Mouse (Mus musculus): ENCODE measurements around the gene Gm20388. TPM values are rescaled to one million over a fixed set of nuclear protein-coding genes. Genes with fewer than 3 reads are reported as not detected.

Gm20388 gene
- polyA plus RNA-seq, 1 experiment from 2014 or later = 7.4 TPM

- H3K9ac ChIP-seq = no peak overlapping the region
- no peak for ATAC-seq (replicated peaks; ENCODE audit: low FRiP score)
- 31% methylated on average over 4 of the region's 4 CpGs for WGBS
Observed at GRCm38 (mm10) chr8:120051006-120051405, 140.4 kb downstream of the Gm20388 start.

GRCm38 (mm10) chr8:120051908-120052307 is 141.3 kb downstream of the Gm20388 start:
- Histone ChIP-seq H3K27ac (no peak overlapping the region), H3K9ac (no peak overlapping the region), H3K27me3 (no peaks in the 10 kb centered on the region), H3K36me3 (no peaks in the 10 kb centered on the region), H3K4me2 (no peak overlapping the region), H3K4me3 (replicated peaks) (no peak overlapping the region), H3K9me3 (replicated peaks) (no peaks in the 10 kb centered on the region; the same call in 1 of the 2 replicates), H3K4me1 (peaks cover 12% of the 10 kb centered on the region)
- 94% methylated on average over 4 of the region's 4 CpGs for WGBS
- ATAC-seq (replicated peaks; ENCODE audit: low FRiP score) = no peak

More at GRCm38 (mm10) chr8:120051006-120051405, 140.4 kb downstream of the Gm20388 start:
- Histone ChIP-seq H3K27me3 (no peaks in the 10 kb centered on the region), H3K4me2 (no peak overlapping the region), H3K27ac (no peak overlapping the region), H3K36me3 (no peaks in the 10 kb centered on the region), H3K4me1 (peaks cover 21% of the 10 kb centered on the region), H3K9me3 (replicated peaks) (no peaks in the 10 kb centered on the region), H3K4me3 (replicated peaks) (no peak overlapping the region)

- Histone ChIP-seq H3K9me3 (replicated peaks) (no peaks in the 10 kb centered on the region; the same call in 1 of the 2 replicates), H3K36me3 (no peaks in the 10 kb centered on the region), H3K4me1 (peaks cover 8% of the 10 kb centered on the region; the same call in 1 of the 2 replicates), H3K9ac (no peak overlapping the region), H3K27me3 (no peaks in the 10 kb centered on the region), H3K4me3 (replicated peaks) (no peak overlapping the region), H3K27ac (no peak overlapping the region), H3K4me2 (no peak overlapping the region)
- ATAC-seq (replicated peaks; ENCODE audit: low FRiP score) = no peak
- WGBS = 72% methylated on average over 8 of the region's 8 CpGs
Observed at GRCm38 (mm10) chr8:120052318-120052717, 141.7 kb downstream of the Gm20388 start.

- H3K4me2 ChIP-seq = no peak overlapping the region
- no peaks in the 10 kb centered on the region; the same call in 1 of the 2 replicates for H3K9me3 ChIP-seq (replicated peaks)
- no peak overlapping the region for H3K9ac ChIP-seq
- no peaks in the 10 kb centered on the region for H3K27me3 ChIP-seq
- no peak for ATAC-seq (replicated peaks; ENCODE audit: low FRiP score)
- 87% methylated on average over 3 of the region's 3 CpGs for WGBS
- 0 out of 2 replicates have a peak, but pooled peaks cover 7% of the 10 kb centered on the region for H3K4me1 ChIP-seq
- H3K4me3 ChIP-seq (replicated peaks) = no peak overlapping the region
- no peak overlapping the region for H3K27ac ChIP-seq
- no peaks in the 10 kb centered on the region for H3K36me3 ChIP-seq
Observed at GRCm38 (mm10) chr8:120054833-120055232, 144.2 kb downstream of the Gm20388 start.

- H3K4me1 ChIP-seq = no peaks in the 10 kb centered on the region
- H3K27ac ChIP-seq = no peak overlapping the region
- no peaks in the 10 kb centered on the region for H3K27me3 ChIP-seq
- no peak for ATAC-seq (replicated peaks; ENCODE audit: low FRiP score)
- 86% methylated on average over 2 of the region's 2 CpGs for WGBS
- H3K4me2 ChIP-seq = no peak overlapping the region
- H3K9me3 ChIP-seq (replicated peaks) = no peaks in the 10 kb centered on the region; the same call in 1 of the 2 replicates
- H3K36me3 ChIP-seq = no peaks in the 10 kb centered on the region
- H3K9ac ChIP-seq = no peak overlapping the region
- H3K4me3 ChIP-seq (replicated peaks) = no peak overlapping the region
Observed at GRCm38 (mm10) chr8:120057078-120057477, 146.4 kb downstream of the Gm20388 start.

- Histone ChIP-seq H3K36me3 (no peaks in the 10 kb centered on the region), H3K9ac (no peak overlapping the region), H3K4me3 (replicated peaks) (no peak overlapping the region), H3K27me3 (no peaks in the 10 kb centered on the region), H3K4me2 (no peak overlapping the region), H3K27ac (no peak overlapping the region), H3K4me1 (peaks cover 3% of the 10 kb centered on the region), H3K9me3 (replicated peaks) (no peaks in the 10 kb centered on the region)
- 87% methylated on average over 14 of the region's 14 CpGs for WGBS
- no peak for ATAC-seq (replicated peaks; ENCODE audit: low FRiP score)
Observed at GRCm38 (mm10) chr8:120062742-120063141, 152.1 kb downstream of the Gm20388 start.

GRCm38 (mm10) chr8:120063326-120063725 is 152.7 kb downstream of the Gm20388 start:
- no peak overlapping the region for H3K4me3 ChIP-seq (replicated peaks)
- 71% methylated on average over 3 of the region's 3 CpGs for WGBS
- H3K36me3 ChIP-seq = no peaks in the 10 kb centered on the region
- no peak overlapping the region for H3K9ac ChIP-seq
- H3K27me3 ChIP-seq = no peaks in the 10 kb centered on the region
- no peaks in the 10 kb centered on the region for H3K9me3 ChIP-seq (replicated peaks)
- no peak overlapping the region for H3K27ac ChIP-seq
- H3K4me1 ChIP-seq = peaks cover 9% of the 10 kb centered on the region
- ATAC-seq (replicated peaks; ENCODE audit: low FRiP score) = no peak
- no peak overlapping the region for H3K4me2 ChIP-seq

- peaks cover 12% of the 10 kb centered on the region for H3K4me1 ChIP-seq
- no peak overlapping the region for H3K9ac ChIP-seq
- H3K9me3 ChIP-seq (replicated peaks) = no peaks in the 10 kb centered on the region
- no peak overlapping the region for H3K27ac ChIP-seq
- H3K4me3 ChIP-seq (replicated peaks) = no peak overlapping the region
- WGBS = 92% methylated on average over 8 of the region's 8 CpGs
- H3K27me3 ChIP-seq = no peaks in the 10 kb centered on the region
- ATAC-seq (replicated peaks; ENCODE audit: low FRiP score) = no peak
- no peak overlapping the region for H3K4me2 ChIP-seq
- no peaks in the 10 kb centered on the region for H3K36me3 ChIP-seq
Observed at GRCm38 (mm10) chr8:120065611-120066010, 155.0 kb downstream of the Gm20388 start.

GRCm38 (mm10) chr8:120066226-120066625 is 155.6 kb downstream of the Gm20388 start:
- Histone ChIP-seq H3K9me3 (replicated peaks) (no peaks in the 10 kb centered on the region), H3K36me3 (no peaks in the 10 kb centered on the region), H3K4me1 (peaks cover 12% of the 10 kb centered on the region), H3K27me3 (no peaks in the 10 kb centered on the region), H3K4me3 (replicated peaks) (no peak overlapping the region), H3K9ac (no peak overlapping the region), H3K4me2 (no peak overlapping the region), H3K27ac (no peak overlapping the region)
- ATAC-seq (replicated peaks; ENCODE audit: low FRiP score) = no peak
- 90% methylated on average over 4 of the region's 4 CpGs for WGBS

- ATAC-seq (replicated peaks; ENCODE audit: low FRiP score) = peak; percentile 68
- WGBS = 27% methylated on average over 19 of the region's 19 CpGs
- Histone ChIP-seq H3K36me3 (no peaks in the 10 kb centered on the region), H3K4me3 (replicated peaks) (no peak overlapping the region), H3K4me1 (peaks cover 28% of the 10 kb centered on the region), H3K4me2 (no peak overlapping the region), H3K27me3 (no peaks in the 10 kb centered on the region), H3K9ac (no peak overlapping the region), H3K27ac (peak overlapping the region; percentile 48), H3K9me3 (replicated peaks) (no peaks in the 10 kb centered on the region)
Observed at GRCm38 (mm10) chr8:120067936-120068668, 157.5 kb downstream of the Gm20388 start.

GRCm38 (mm10) chr8:120071684-120072083 is 161.0 kb downstream of the Gm20388 start:
- H3K36me3 ChIP-seq = no peaks in the 10 kb centered on the region
- H3K9me3 ChIP-seq (replicated peaks) = no peaks in the 10 kb centered on the region
- no peak overlapping the region for H3K4me2 ChIP-seq
- H3K4me3 ChIP-seq (replicated peaks) = no peak overlapping the region
- H3K4me1 ChIP-seq = peaks cover 41% of the 10 kb centered on the region
- peak; percentile 23 for ATAC-seq (replicated peaks; ENCODE audit: low FRiP score)
- WGBS = 25% methylated on average over 4 of the region's 4 CpGs
- H3K9ac ChIP-seq = no peak overlapping the region
- 0 out of 2 replicates have a peak, but pooled peaks cover 10% of the 10 kb centered on the region for H3K27me3 ChIP-seq
- H3K27ac ChIP-seq = peak overlapping the region; percentile 70

- no peak for ATAC-seq (replicated peaks; ENCODE audit: low FRiP score)
- H3K4me2 ChIP-seq = no peak overlapping the region
- no peak overlapping the region for H3K9ac ChIP-seq
- H3K27me3 ChIP-seq = 0 out of 2 replicates have a peak, but pooled peaks cover 10% of the 10 kb centered on the region
- no peaks in the 10 kb centered on the region for H3K36me3 ChIP-seq
- H3K4me1 ChIP-seq = peaks cover 44% of the 10 kb centered on the region
- H3K27ac ChIP-seq = peak overlapping the region; percentile 76; the same call in 1 of the 2 replicates
- 67% methylated on average over 9 of the region's 9 CpGs for WGBS
- H3K4me3 ChIP-seq (replicated peaks) = no peak overlapping the region
- no peaks in the 10 kb centered on the region for H3K9me3 ChIP-seq (replicated peaks)
Observed at GRCm38 (mm10) chr8:120072259-120072658, 161.6 kb downstream of the Gm20388 start.
